9 mouse cellular contexts compared by ENCODE assay signal in genomic region chr7:99078805-99079204, GRCm38 (mm10).
"Had no signal": no experiment of that assay in that cellular context is flagged by ENCODE, and none has a peak within 500 bp of the region (broad histone marks: within the 10 kb centered on the region; RNA-seq: fewer than 3 reads in every experiment).

No protein-coding gene starts in this region.

- H3K36me3 ChIP-seq: liver, embryonic 13.5 days; midbrain, embryonic 12.5 days; neural tube, embryonic 12.5 days; stomach, embryonic 15.5 days had no signal

- H3K9ac ChIP-seq: liver, embryonic 13.5 days; liver, embryonic 15.5 days; liver, postnatal 0 days; midbrain, embryonic 12.5 days; neural tube, embryonic 12.5 days; stomach, embryonic 15.5 days had no signal

- H3K4me1 ChIP-seq: neural tube, embryonic 12.5 days had no signal

- H3K27me3 ChIP-seq: liver, embryonic 13.5 days; liver, embryonic 15.5 days; megakaryocyte, embryonic 14.5 days; midbrain, embryonic 12.5 days; neural tube, embryonic 12.5 days; stomach, embryonic 15.5 days had no signal

- DNase-seq: liver, embryonic 13.5 days; thymus, adult 18-20 months had no signal

- H3K4me2 ChIP-seq: liver, embryonic 13.5 days; liver, embryonic 15.5 days; midbrain, embryonic 12.5 days; neural tube, embryonic 12.5 days; stomach, embryonic 15.5 days had no signal

- H3K9me3 ChIP-seq: liver, embryonic 13.5 days; liver, embryonic 15.5 days; midbrain, embryonic 12.5 days; neural tube, embryonic 12.5 days; stomach, embryonic 15.5 days had no signal

- H3K4me3 ChIP-seq: liver, embryonic 13.5 days; liver, embryonic 15.5 days; megakaryocyte, embryonic 14.5 days; midbrain, embryonic 12.5 days; neural tube, embryonic 12.5 days; stomach, embryonic 15.5 days had no signal

- H3K27ac ChIP-seq: liver, embryonic 13.5 days; liver, embryonic 15.5 days; macrophage; midbrain, embryonic 12.5 days; neural tube, embryonic 12.5 days; stomach, embryonic 15.5 days had no signal

- ATAC-seq: liver, postnatal 0 days had no signal
